Mouse (Mus musculus) ES-E14 (cell line): ENCODE measurements around the gene Robo1.

ENCODE experiments used
- CHD2 ChIP-seq: IDR thresholded peaks from 2 replicates; pipeline ENCODE4 v1.6.1; 2014; ENCODE audit warnings: mild to moderate bottlenecking, low read depth, low read length, inconsistent platforms
- ZC3H11A ChIP-seq: IDR thresholded peaks from 2 replicates; pipeline ENCODE4 v1.6.1; 2012; ENCODE audit warnings: low read depth, mild to moderate bottlenecking, inconsistent platforms, low read length, borderline replicate concordance

DNA sequence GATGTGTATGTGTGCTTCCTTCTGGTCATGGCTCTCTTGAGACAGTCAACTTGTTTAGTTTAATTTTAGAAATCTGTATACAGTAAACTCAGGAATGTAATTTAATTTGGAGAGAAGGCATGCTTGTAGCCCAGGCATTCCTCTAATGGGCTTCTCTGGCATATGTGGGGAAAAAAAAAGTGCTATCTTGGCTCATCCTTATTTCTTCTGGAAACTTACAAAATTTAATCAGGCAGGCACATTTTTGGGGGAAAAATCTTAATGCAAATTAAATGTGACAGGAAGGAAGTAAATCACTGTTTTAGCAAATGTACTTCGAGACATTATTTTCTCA lies 487.2 kb downstream of the Robo1 start:
- TF ChIP-seq ZC3H11A: no peak
- TF ChIP-seq CHD2: no peak
